Mouse (Mus musculus) ES-Bruce4 (cell line): Measurements from ENCODE around the gene Fthl17d. TPM values are rescaled to one million over a fixed set of nuclear protein-coding genes. Genes with fewer than 3 reads are reported as not detected.
A peak's percentile ranks its signal among the peaks of the same experiment; 100 is the strongest.
"Not testable (repeated sequence)": the region's sequence is repeated elsewhere in the genome, so short reads cannot be mapped to it uniquely, and the experiment has no call there.

Experiments used
- H3K27ac ChIP-seq: 2 replicates; pipeline ENCODE4 v1.5.1; 2012; ENCODE audit warnings: low read length, inconsistent platforms; ENCODE audit not compliant: insufficient read depth
- H3K27me3 ChIP-seq: 2 replicates; pipeline ENCODE4 v1.6.1; 2012; ENCODE audit warnings: mild to moderate bottlenecking, low read length, inconsistent platforms; ENCODE audit not compliant: control insufficient read depth, poor library complexity, insufficient read depth, severe bottlenecking
- H3K36me3 ChIP-seq: 2 replicates; pipeline ENCODE4 v1.6.1; 2012; ENCODE audit warnings: inconsistent platforms, mild to moderate bottlenecking, low read length, moderate library complexity; ENCODE audit not compliant: control insufficient read depth, poor library complexity, insufficient read depth, severe bottlenecking
- H3K4me1 ChIP-seq: one replicate; pipeline ENCODE4 v1.8.1; 2011; ENCODE audit warnings: low read length; ENCODE audit not compliant: control insufficient read depth, insufficient read depth
- H3K4me3 ChIP-seq: 2 replicates; pipeline ENCODE4 v1.5.1; 2011; ENCODE audit warnings: low read depth, mild to moderate bottlenecking, low read length
- H3K9ac ChIP-seq: 2 replicates; pipeline ENCODE4 v1.6.1; 2012; ENCODE audit warnings: low read depth, mild to moderate bottlenecking, inconsistent platforms; ENCODE audit not compliant: poor library complexity, severe bottlenecking
- H3K9me3 ChIP-seq: replicated peaks from 2 replicates; pipeline ENCODE4 v1.6.1; 2012; ENCODE audit warnings: mild to moderate bottlenecking, low read length, inconsistent platforms; ENCODE audit not compliant: control insufficient read depth, poor library complexity, insufficient read depth, severe bottlenecking
- CTCF ChIP-seq: IDR thresholded peaks from one replicate; pipeline ENCODE4 v1.8.1; 2011; ENCODE audit warnings: low read depth, low read length
- EP300 ChIP-seq: IDR thresholded peaks from 2 replicates; pipeline ENCODE4 v1.6.1; 2011; ENCODE audit warnings: low read depth, low read length; ENCODE audit not compliant: insufficient read depth
- POLR2A ChIP-seq: IDR thresholded peaks from one replicate; pipeline ENCODE4 v1.8.1; 2011; ENCODE audit warnings: low read length; ENCODE audit not compliant: insufficient read depth
- polyA plus RNA-seq: library from polyadenylated mRNA; stranded (reverse); fragments of >200 nt; gene quantifications from 2 replicates; pipeline ENCODE4 v1.2.4, GENCODE M21; 2011; ENCODE audit warnings: low read depth; ENCODE audit not compliant: missing spikeins, insufficient read depth, insufficient read length

Fthl17d gene
- not detected in 2 replicates for polyA plus RNA-seq

DNA sequence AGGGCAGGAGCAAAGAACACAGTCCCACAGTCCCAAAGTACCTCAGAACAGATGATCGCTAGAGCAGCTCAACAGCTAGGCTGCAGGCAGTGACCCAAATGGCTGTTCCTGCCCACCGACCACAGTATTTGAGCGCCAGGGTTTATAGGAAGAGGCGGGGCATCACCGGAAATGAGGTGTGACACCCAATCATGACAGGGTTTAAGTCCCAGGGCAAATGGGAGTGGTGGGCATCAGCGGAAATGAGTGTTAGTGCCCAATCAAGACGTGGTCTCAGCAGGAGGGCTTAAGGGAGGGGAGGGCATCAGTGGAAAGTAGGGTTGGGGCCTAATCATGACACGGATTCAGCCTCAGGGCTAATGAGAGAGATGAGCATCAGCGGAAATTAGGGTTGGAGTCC, at the start of gene Fthl17d:
Gene Fthl17d, minus strand, starts transcription at position 101 of the 400 bp plus-strand sequence.
- not testable (repeated sequence) for H3K27ac ChIP-seq, H3K36me3 ChIP-seq, H3K4me1 ChIP-seq, H3K9ac ChIP-seq, H3K4me3 ChIP-seq, H3K27me3 ChIP-seq, H3K9me3 ChIP-seq

DNA sequence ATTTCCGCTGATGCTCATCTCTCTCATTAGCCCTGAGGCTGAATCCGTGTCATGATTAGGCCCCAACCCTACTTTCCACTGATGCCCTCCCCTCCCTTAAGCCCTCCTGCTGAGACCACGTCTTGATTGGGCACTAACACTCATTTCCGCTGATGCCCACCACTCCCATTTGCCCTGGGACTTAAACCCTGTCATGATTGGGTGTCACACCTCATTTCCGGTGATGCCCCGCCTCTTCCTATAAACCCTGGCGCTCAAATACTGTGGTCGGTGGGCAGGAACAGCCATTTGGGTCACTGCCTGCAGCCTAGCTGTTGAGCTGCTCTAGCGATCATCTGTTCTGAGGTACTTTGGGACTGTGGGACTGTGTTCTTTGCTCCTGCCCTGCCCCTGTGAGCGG, 46.6 kb upstream of the Fthl17d start, which contains the start of gene Fthl17e:
Gene Fthl17e, plus strand, starts transcription at position 301 of the 400 bp plus-strand sequence.
- not testable (repeated sequence) for H3K36me3 ChIP-seq, H3K9ac ChIP-seq, H3K27ac ChIP-seq, H3K27me3 ChIP-seq, H3K4me3 ChIP-seq, H3K4me1 ChIP-seq, H3K9me3 ChIP-seq

DNA sequence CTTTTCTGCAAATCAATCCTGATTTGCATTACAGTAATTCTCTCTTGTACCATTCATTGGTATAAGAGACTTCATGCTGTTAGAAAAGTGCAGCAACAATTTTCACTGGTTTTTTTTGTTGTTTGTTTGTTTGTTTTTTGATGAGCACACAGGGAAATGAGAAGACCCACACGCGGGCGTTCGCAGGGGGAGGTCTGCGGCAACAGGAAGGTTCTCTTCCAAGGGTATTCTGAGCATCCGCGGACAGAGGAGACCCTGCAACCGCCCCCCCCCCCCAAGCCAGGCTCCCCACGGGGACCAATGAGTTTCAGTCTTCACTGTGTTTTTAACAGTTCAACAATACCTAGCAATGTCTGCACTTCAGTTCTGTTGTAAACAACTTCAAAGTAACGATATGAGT, 32.9 kb upstream of the Fthl17d start:
- H3K9ac ChIP-seq = no peak overlapping the region
- no peaks in the 10 kb centered on the region for H3K9me3 ChIP-seq
- no peaks in the 10 kb centered on the region for H3K36me3 ChIP-seq
- no peaks in the 10 kb centered on the region for H3K4me1 ChIP-seq
- H3K27me3 ChIP-seq = no peaks in the 10 kb centered on the region
- no peak for TF ChIP-seq EP300
- no peak overlapping the region for H3K4me3 ChIP-seq
- H3K27ac ChIP-seq = no peak overlapping the region

DNA sequence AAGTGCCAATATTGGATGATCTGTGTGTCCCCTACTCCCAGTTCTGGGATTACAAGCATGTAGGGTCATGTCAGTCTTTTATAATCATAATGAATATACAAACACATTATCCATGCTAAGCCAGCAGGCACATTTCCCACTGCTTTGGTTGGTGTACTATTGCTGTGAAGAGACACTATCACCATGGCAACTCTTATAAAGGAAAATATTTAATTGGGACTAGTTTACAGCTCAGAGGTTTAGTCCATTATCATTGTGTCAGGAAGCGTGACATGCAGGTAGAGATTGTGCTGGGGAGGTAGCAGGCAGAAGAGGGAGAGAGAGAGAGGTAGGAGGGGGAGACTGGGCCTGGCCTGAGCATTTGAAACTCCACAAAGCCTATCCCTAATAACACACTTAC, 29.5 kb upstream of the Fthl17d start:
- Histone ChIP-seq H3K27me3 (no peaks in the 10 kb centered on the region), H3K4me3 (no peak overlapping the region), H3K4me1 (no peaks in the 10 kb centered on the region), H3K9ac (no peak overlapping the region), H3K27ac (no peak overlapping the region), H3K36me3 (no peaks in the 10 kb centered on the region), H3K9me3 (no peaks in the 10 kb centered on the region)
- TF ChIP-seq POLR2A (no peak), CTCF (no peak), EP300 (no peak)

DNA sequence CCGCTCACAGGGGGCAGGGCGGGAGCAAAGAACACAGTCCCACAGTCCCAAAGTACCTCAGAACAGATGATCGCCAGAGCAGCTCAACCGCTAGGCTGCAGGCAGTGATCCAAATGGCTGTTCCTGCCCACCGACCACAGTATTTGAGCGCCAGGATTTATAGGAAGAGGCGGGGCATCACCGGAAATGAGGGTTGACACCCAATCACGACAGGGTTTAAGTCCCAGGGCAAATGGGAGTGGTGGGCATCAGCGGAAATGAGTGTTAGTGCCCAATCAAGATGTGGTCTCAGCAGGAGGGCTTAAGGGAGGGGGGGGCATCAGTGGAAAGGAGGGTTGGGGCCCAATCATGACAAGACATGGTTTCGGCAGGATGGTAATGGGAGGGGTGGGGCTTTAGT, 10.1 kb downstream of the Fthl17d start, which contains the start of gene Fthl17c:
Gene Fthl17c, minus strand, starts transcription at position 101 of the 400 bp plus-strand sequence.
- not testable (repeated sequence) for H3K27ac ChIP-seq, H3K9ac ChIP-seq, H3K36me3 ChIP-seq, H3K27me3 ChIP-seq, H3K4me3 ChIP-seq, H3K4me1 ChIP-seq, H3K9me3 ChIP-seq

DNA sequence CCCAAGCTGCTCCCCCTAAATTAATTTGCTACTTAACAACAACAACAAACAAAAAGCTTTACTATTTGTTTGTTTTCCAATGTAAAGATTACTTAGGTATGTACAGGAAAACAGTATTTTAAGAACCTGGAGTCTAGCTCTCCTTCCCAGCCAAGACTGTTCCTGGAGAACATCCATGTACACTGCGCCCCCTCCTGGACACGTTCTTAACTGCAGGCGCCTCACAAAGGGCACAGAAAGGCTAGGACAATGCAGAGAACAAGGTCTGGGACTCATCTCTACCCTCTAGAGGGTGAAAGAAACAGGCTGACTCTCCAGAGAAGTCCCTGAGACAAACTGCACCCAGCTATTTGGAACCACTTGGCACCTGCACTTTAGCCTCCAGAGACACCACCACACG, 21.9 kb downstream of the Fthl17d start:
- H3K4me1 ChIP-seq, H3K27ac ChIP-seq, H3K36me3 ChIP-seq, H3K4me3 ChIP-seq, H3K9ac ChIP-seq, H3K9me3 ChIP-seq, H3K27me3 ChIP-seq: not testable (repeated sequence)
- peak; percentile 25 for TF ChIP-seq CTCF

DNA sequence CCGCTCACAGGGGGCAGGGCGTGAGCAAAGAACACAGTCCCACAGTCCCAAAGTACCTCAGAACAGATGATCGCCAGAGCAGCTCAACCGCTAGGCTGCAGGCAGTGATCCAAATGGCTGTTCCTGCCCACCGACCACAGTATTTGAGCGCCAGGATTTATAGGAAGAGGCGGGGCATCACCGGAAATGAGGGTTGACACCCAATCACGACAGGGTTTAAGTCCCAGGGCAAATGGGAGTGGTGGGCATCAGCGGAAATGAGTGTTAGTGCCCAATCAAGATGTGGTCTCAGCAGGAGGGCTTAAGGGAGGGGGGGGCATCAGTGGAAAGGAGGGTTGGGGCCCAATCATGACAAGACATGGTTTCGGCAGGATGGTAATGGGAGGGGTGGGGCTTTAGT, 23.7 kb downstream of the Fthl17d start, which contains the start of gene Fthl17b:
Gene Fthl17b, minus strand, starts transcription at position 101 of the 400 bp plus-strand sequence.
- not testable (repeated sequence) for H3K4me1 ChIP-seq, H3K9me3 ChIP-seq, H3K27ac ChIP-seq, H3K27me3 ChIP-seq, H3K4me3 ChIP-seq, H3K9ac ChIP-seq, H3K36me3 ChIP-seq
